Mouse (Mus musculus) forebrain, embryonic 10.5 days (tissue): ENCODE results near the gene Gns. TPM values are rescaled to one million over a fixed set of nuclear protein-coding genes. Genes with fewer than 3 reads are reported as not detected.
A peak's percentile ranks its signal among the peaks of the same experiment; 100 is the strongest.

Experiments used
- DNase-seq: peaks from one replicate; pipeline ENCODE4 v3.0.0-alpha.2; 2017; ENCODE audit warnings: low spot score; ENCODE audit errors: extremely low spot score
- H3K27ac ChIP-seq: fragments of 300-500 bp; sonication (generic); 2 replicates; pipeline ENCODE4 v1.5.1; 2016; ENCODE audit warnings: mild to moderate bottlenecking
- H3K27me3 ChIP-seq: fragments of 300-500 bp; sonication (generic); 2 replicates; pipeline ENCODE4 v1.6.1; 2016; ENCODE audit warnings: mild to moderate bottlenecking; ENCODE audit not compliant: poor library complexity, severe bottlenecking
- H3K36me3 ChIP-seq: fragments of 300-500 bp; sonication (generic); replicated peaks from 2 replicates; pipeline ENCODE4 v1.6.1; 2016; ENCODE audit warnings: mild to moderate bottlenecking, moderate library complexity
- H3K4me1 ChIP-seq: fragments of 300-500 bp; sonication (generic); 2 replicates; pipeline ENCODE4 v1.6.1; 2016
- H3K4me3 ChIP-seq: fragments of 300-500 bp; sonication (generic); 2 replicates; pipeline ENCODE4 v1.5.1; 2016; ENCODE audit warnings: mild to moderate bottlenecking, moderate library complexity
- H3K9me3 ChIP-seq: fragments of 300-500 bp; sonication (generic); 2 replicates; pipeline ENCODE4 v1.6.1; 2016; ENCODE audit warnings: mild to moderate bottlenecking, moderate library complexity
- WGBS: fragments of 180-500 bp; shearing (Covaris S2); methylation state at CpG from one replicate; pipeline ENCODE4 v1.1.7; 2016; 5-methylcytosine and 5-hydroxymethylcytosine counted together
- polyA plus RNA-seq: library from polyadenylated mRNA; unstranded; fragments of >200 nt; fragmentation: Nextera tagmentation; extraction: Ambion mirVana; gene quantifications from 2 replicates; pipeline ENCODE4 v1.2.1, GENCODE M21; 2016

Gns gene
- polyA plus RNA-seq, 1 experiment from 2014 or later, result 34.9 TPM

GRCm38 (mm10) chr10:121429089-121429488 is 64.2 kb downstream of the Gns start:
- Histone ChIP-seq H3K9me3 (no peaks in the 10 kb centered on the region), H3K27ac (0 out of 2 replicates have a peak overlapping the region, but pooled peaks have one; percentile 11), H3K27me3 (peaks cover 11% of the 10 kb centered on the region; the same call in 1 of the 2 replicates), H3K36me3 (no peaks in the 10 kb centered on the region), H3K4me1 (peaks cover 81% of the 10 kb centered on the region), H3K4me3 (no peak overlapping the region)
- DNase-seq, result no peak
- 69% methylated on average over 2 of the region's 2 CpGs for WGBS

GRCm38 (mm10) chr10:121429581-121429980 is 64.7 kb downstream of the Gns start:
- Histone ChIP-seq H3K27ac (peak overlapping the region; percentile 65), H3K4me3 (no peak overlapping the region), H3K9me3 (no peaks in the 10 kb centered on the region), H3K4me1 (peaks cover 82% of the 10 kb centered on the region), H3K27me3 (peaks cover 11% of the 10 kb centered on the region; the same call in 1 of the 2 replicates), H3K36me3 (no peaks in the 10 kb centered on the region)
- 70% methylated on average over 8 of the region's 8 CpGs for WGBS
- no peak for DNase-seq

- WGBS, result 27% methylated on average over 14 of the region's 14 CpGs
- Histone ChIP-seq H3K36me3 (no peaks in the 10 kb centered on the region), H3K4me1 (peaks cover 84% of the 10 kb centered on the region), H3K27ac (peak overlapping the region; percentile 65), H3K4me3 (peak overlapping the region; percentile 11; the same call in 1 of the 2 replicates), H3K27me3 (peaks cover 11% of the 10 kb centered on the region; the same call in 1 of the 2 replicates), H3K9me3 (no peaks in the 10 kb centered on the region)
- no peak for DNase-seq
These were observed 65.2 kb downstream of the Gns start for GRCm38 (mm10) chr10:121429981-121430682.

- H3K4me1 ChIP-seq, result peaks cover 84% of the 10 kb centered on the region
- H3K36me3 ChIP-seq, result no peaks in the 10 kb centered on the region
- H3K9me3 ChIP-seq, result no peaks in the 10 kb centered on the region
- WGBS, result 76% methylated on average over 15 of the region's 15 CpGs
- peak overlapping the region; percentile 65 for H3K27ac ChIP-seq
- no peak for DNase-seq
- H3K4me3 ChIP-seq, result no peak overlapping the region
- H3K27me3 ChIP-seq, result peaks cover 11% of the 10 kb centered on the region; the same call in 1 of the 2 replicates
These were observed 66.1 kb downstream of the Gns start for GRCm38 (mm10) chr10:121430764-121431540.

GRCm38 (mm10) chr10:121432041-121432634 is 67.2 kb downstream of the Gns start:
- H3K9me3 ChIP-seq, result no peaks in the 10 kb centered on the region
- H3K27ac ChIP-seq, result 0 out of 2 replicates have a peak overlapping the region, but pooled peaks have one; percentile 72
- WGBS, result 62% methylated on average over 12 of the region's 12 CpGs
- H3K4me3 ChIP-seq, result no peak overlapping the region
- no peak for DNase-seq
- H3K36me3 ChIP-seq, result no peaks in the 10 kb centered on the region
- peaks cover 87% of the 10 kb centered on the region for H3K4me1 ChIP-seq
- peaks cover 11% of the 10 kb centered on the region; the same call in 1 of the 2 replicates for H3K27me3 ChIP-seq

GRCm38 (mm10) chr10:121432635-121433280 is 67.9 kb downstream of the Gns start:
- Histone ChIP-seq H3K36me3 (no peaks in the 10 kb centered on the region), H3K4me3 (no peak overlapping the region), H3K4me1 (peaks cover 85% of the 10 kb centered on the region), H3K9me3 (no peaks in the 10 kb centered on the region), H3K27ac (peak overlapping the region; percentile 72), H3K27me3 (peaks cover 11% of the 10 kb centered on the region; the same call in 1 of the 2 replicates)
- WGBS, result 21% methylated on average over 16 of the region's 16 CpGs
- no peak for DNase-seq

- no peak for DNase-seq
- Histone ChIP-seq H3K4me1 (peaks cover 76% of the 10 kb centered on the region), H3K27me3 (peaks cover 11% of the 10 kb centered on the region; the same call in 1 of the 2 replicates), H3K9me3 (no peaks in the 10 kb centered on the region), H3K4me3 (no peak overlapping the region), H3K27ac (peak overlapping the region; percentile 11; the same call in 1 of the 2 replicates), H3K36me3 (no peaks in the 10 kb centered on the region)
- 72% methylated on average over 15 of the region's 15 CpGs for WGBS
These were observed 69.7 kb downstream of the Gns start for GRCm38 (mm10) chr10:121434441-121435103.

- 76% methylated on average over 28 of the region's 28 CpGs for WGBS
- H3K27ac ChIP-seq, result 0 out of 2 replicates have a peak overlapping the region, but pooled peaks have one; percentile 15
- DNase-seq, result no peak
- peaks cover 69% of the 10 kb centered on the region for H3K4me1 ChIP-seq
- no peak overlapping the region for H3K4me3 ChIP-seq
- H3K9me3 ChIP-seq, result no peaks in the 10 kb centered on the region
- peaks cover 9% of the 10 kb centered on the region; the same call in 1 of the 2 replicates for H3K27me3 ChIP-seq
- H3K36me3 ChIP-seq, result no peaks in the 10 kb centered on the region
These were observed 70.8 kb downstream of the Gns start for GRCm38 (mm10) chr10:121435546-121436257.

- WGBS, result 68% methylated on average over 8 of the region's 8 CpGs
- Histone ChIP-seq H3K9me3 (no peaks in the 10 kb centered on the region), H3K27ac (peak overlapping the region; percentile 65; the same call in 1 of the 2 replicates), H3K36me3 (no peaks in the 10 kb centered on the region), H3K4me3 (no peak overlapping the region), H3K4me1 (peaks cover 64% of the 10 kb centered on the region), H3K27me3 (0 out of 2 replicates have a peak, but pooled peaks cover 3% of the 10 kb centered on the region)
- no peak for DNase-seq
These were observed 71.4 kb downstream of the Gns start for GRCm38 (mm10) chr10:121436258-121436645.

- Histone ChIP-seq H3K4me1 (peaks cover 59% of the 10 kb centered on the region), H3K27me3 (no peaks in the 10 kb centered on the region), H3K36me3 (no peaks in the 10 kb centered on the region), H3K27ac (peak overlapping the region; percentile 65; the same call in 1 of the 2 replicates), H3K4me3 (no peak overlapping the region), H3K9me3 (no peaks in the 10 kb centered on the region)
- WGBS, result 62% methylated on average over 4 of the region's 4 CpGs
- no peak for DNase-seq
These were observed 71.8 kb downstream of the Gns start for GRCm38 (mm10) chr10:121436693-121437092.

GRCm38 (mm10) chr10:121438109-121438508 is 73.2 kb downstream of the Gns start:
- no peak for DNase-seq
- no peaks in the 10 kb centered on the region for H3K36me3 ChIP-seq
- H3K9me3 ChIP-seq, result no peaks in the 10 kb centered on the region
- 67% methylated on average over 8 of the region's 8 CpGs for WGBS
- peaks cover 45% of the 10 kb centered on the region for H3K4me1 ChIP-seq
- H3K27me3 ChIP-seq, result no peaks in the 10 kb centered on the region
- H3K4me3 ChIP-seq, result no peak overlapping the region
- H3K27ac ChIP-seq, result no peak overlapping the region
